14 mouse cellular contexts compared by ENCODE assay signal in the genomic region with DNA sequence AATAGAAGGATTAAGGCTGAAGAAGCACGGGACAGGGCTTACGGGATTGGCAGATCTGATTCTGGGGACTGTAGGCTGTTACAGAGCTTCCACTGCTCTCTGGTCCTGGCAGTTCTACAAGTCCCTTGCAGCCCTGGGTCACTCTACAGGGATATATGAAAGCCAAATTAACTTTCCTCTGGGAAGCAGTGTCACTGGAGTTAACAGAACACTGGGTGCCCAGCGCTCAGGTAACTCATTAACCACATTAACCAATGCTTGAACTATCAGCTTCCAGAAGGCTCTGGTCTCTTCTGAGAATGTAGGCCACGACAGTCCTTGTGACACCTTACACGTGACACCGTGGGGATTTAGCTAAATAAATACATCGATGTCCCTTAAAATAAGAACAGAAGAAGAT. TPM values are rescaled to one million over a fixed set of nuclear protein-coding genes. Genes with fewer than 3 reads are reported as not detected.
DNase-seq lines count a peak whose midpoint lies in the region; ATAC-seq and TF ChIP-seq lines count a peak whose summit lies in the region.
"Had no signal": no experiment of that assay in that cellular context is flagged by ENCODE, and none has a peak within 500 bp of the region (broad histone marks: within the 10 kb centered on the region; RNA-seq: fewer than 3 reads in every experiment).

No protein-coding gene starts in this region.

- no peak for DNase-seq in lung, embryonic 14.5 days
- DNase-seq in lung, adult 18-20 months, result no peak
- DNase-seq in liver, adult 2 months (ENCODE audit: extremely low read depth, low read depth, low spot score), result peak; percentile 99
- no peak for DNase-seq in right cerebral cortex, postnatal 14 days
- no peak for DNase-seq in heart, postnatal 14 days
- DNase-seq in urinary bladder, adult 18-20 months (ENCODE audit: low spot score in 2 of 2), result no peak
- DNase-seq: cerebellum, adult 8-10 months; gastrocnemius, postnatal 10 days had no signal

- intact Hi-C loops in heart, postnatal 14 days (cut with DNase I), result no loop called here

- H3K9me3 ChIP-seq in lung, embryonic 14.5 days (ENCODE audit: low read depth, low read length), result no peaks in the 10 kb centered on the region
- no peaks in the 10 kb centered on the region for H3K9me3 ChIP-seq in kidney, embryonic 15.5 days (replicated peaks)
- H3K9me3 ChIP-seq in stomach, embryonic 15.5 days, result no peaks in the 10 kb centered on the region
- H3K9me3 ChIP-seq: forebrain, embryonic 13.5 days; hindbrain, embryonic 12.5 days; limb, embryonic 12.5 days had no signal

- peak overlapping the region; percentile 72 for H3K27ac ChIP-seq in lung, embryonic 14.5 days (ENCODE audit: low read depth)
- peak overlapping the region; percentile 77 for H3K27ac ChIP-seq in kidney, embryonic 15.5 days
- H3K27ac ChIP-seq in liver, adult 2 months (replicated peaks; ENCODE audit: insufficient read depth, low read depth, low read length), result peak overlapping the region; percentile 99
- peak overlapping the region; percentile 59 for H3K27ac ChIP-seq in stomach, embryonic 15.5 days
- H3K27ac ChIP-seq: forebrain, embryonic 13.5 days; hindbrain, embryonic 12.5 days; limb, embryonic 12.5 days had no signal

- H3K4me1 ChIP-seq in lung, embryonic 14.5 days (ENCODE audit: insufficient read depth), result 0 out of 2 replicates have a peak, but pooled peaks cover 7% of the 10 kb centered on the region
- H3K4me1 ChIP-seq in kidney, embryonic 15.5 days, result peaks cover 15% of the 10 kb centered on the region
- H3K4me1 ChIP-seq in liver, adult 2 months (ENCODE audit: control insufficient read depth, insufficient read depth, low read length), result peaks cover 18% of the 10 kb centered on the region
- 0 out of 2 replicates have a peak, but pooled peaks cover 4% of the 10 kb centered on the region for H3K4me1 ChIP-seq in stomach, embryonic 15.5 days
- H3K4me1 ChIP-seq: forebrain, embryonic 13.5 days; hindbrain, embryonic 12.5 days had no signal

- no peaks in the 10 kb centered on the region for H3K36me3 ChIP-seq in lung, embryonic 14.5 days (ENCODE audit: insufficient read depth)
- no peaks in the 10 kb centered on the region for H3K36me3 ChIP-seq in kidney, embryonic 15.5 days
- no peaks in the 10 kb centered on the region for H3K36me3 ChIP-seq in liver, adult 2 months (ENCODE audit: control insufficient read depth, insufficient read depth, low read length)
- no peaks in the 10 kb centered on the region for H3K36me3 ChIP-seq in stomach, embryonic 15.5 days
- H3K36me3 ChIP-seq: hindbrain, embryonic 12.5 days; limb, embryonic 12.5 days had no signal

- WGBS in lung, embryonic 14.5 days, result 59% methylated on average over 7 of the region's 7 CpGs
- WGBS in kidney, embryonic 15.5 days, result 70% methylated on average over 7 of the region's 7 CpGs
- 30% methylated on average over 7 of the region's 7 CpGs for WGBS in liver, adult 2 months
- 60% methylated on average over 7 of the region's 7 CpGs for WGBS in stomach, embryonic 15.5 days

- no peaks in the 10 kb centered on the region for H3K79me2 ChIP-seq in liver, adult 2 months (ENCODE audit: control insufficient read depth, insufficient read depth, low read length)

- TF ChIP-seq POLR2A in liver, adult 2 months (IDR thresholded peaks at IDR 0.05; ENCODE audit: extremely low read depth, insufficient read depth, low read length), result no peak

- no peak overlapping the region for H3K4me2 ChIP-seq in lung, embryonic 14.5 days
- no peak overlapping the region for H3K4me2 ChIP-seq in kidney, embryonic 15.5 days
- no peak overlapping the region for H3K4me2 ChIP-seq in stomach, embryonic 15.5 days
- H3K4me2 ChIP-seq: forebrain, embryonic 13.5 days; hindbrain, embryonic 12.5 days; limb, embryonic 12.5 days had no signal

- no peak for ATAC-seq in lung, embryonic 14.5 days (ENCODE audit: insufficient read depth)
- ATAC-seq in kidney, embryonic 15.5 days (replicated peaks; ENCODE audit: low FRiP score), result peak; percentile 84
- peak; percentile 61; the same call in 1 of the 2 replicates for ATAC-seq in stomach, embryonic 15.5 days (ENCODE audit: insufficient read depth, low FRiP score, low read depth)
- ATAC-seq: forebrain, embryonic 13.5 days; midbrain, embryonic 16.5 days had no signal

- H3K27me3 ChIP-seq in lung, embryonic 14.5 days (ENCODE audit: insufficient read depth, low read length), result no peaks in the 10 kb centered on the region
- no peaks in the 10 kb centered on the region for H3K27me3 ChIP-seq in kidney, embryonic 15.5 days
- no peaks in the 10 kb centered on the region for H3K27me3 ChIP-seq in liver, adult 2 months (ENCODE audit: control insufficient read depth, insufficient read depth, low read length)
- H3K27me3 ChIP-seq in stomach, embryonic 15.5 days (replicated peaks), result no peaks in the 10 kb centered on the region
- H3K27me3 ChIP-seq: forebrain, embryonic 13.5 days; hindbrain, embryonic 12.5 days; limb, embryonic 12.5 days had no signal

- no peak for TF ChIP-seq CTCF in lung, embryonic 14.5 days (IDR thresholded peaks at IDR 0.05; ENCODE audit: low read depth)
- TF ChIP-seq CTCF in liver, adult 2 months (IDR thresholded peaks at IDR 0.05; ENCODE audit: low read depth, low read length), result no peak

- H3K4me3 ChIP-seq in lung, embryonic 14.5 days (ENCODE audit: low read depth, low read length), result no peak overlapping the region
- H3K4me3 ChIP-seq in kidney, embryonic 15.5 days (replicated peaks), result no peak overlapping the region
- 0 out of 2 replicates have a peak overlapping the region, but pooled peaks have one; percentile 21 for H3K4me3 ChIP-seq in liver, adult 2 months (ENCODE audit: insufficient read depth, low read depth, low read length)
- no peak overlapping the region for H3K4me3 ChIP-seq in stomach, embryonic 15.5 days (replicated peaks)
- H3K4me3 ChIP-seq: forebrain, embryonic 13.5 days; hindbrain, embryonic 12.5 days; limb, embryonic 12.5 days had no signal

- no peak overlapping the region for H3K9ac ChIP-seq in lung, embryonic 14.5 days
- H3K9ac ChIP-seq in kidney, embryonic 15.5 days, result no peak overlapping the region
- peak overlapping the region; percentile 75 for H3K9ac ChIP-seq in liver, adult 2 months (ENCODE audit: low read depth, low read length)
- no peak overlapping the region for H3K9ac ChIP-seq in stomach, embryonic 15.5 days
- H3K9ac ChIP-seq: forebrain, embryonic 13.5 days; hindbrain, embryonic 12.5 days; limb, embryonic 12.5 days had no signal

RNA-seq across cellular contexts. Expression of a gene that starts 57.3 kb away (rescaled TPM):
- polyA plus RNA-seq in lung, embryonic 14.5 days (2014; fragmentation: Nextera tagmentation; extraction: Ambion mirVana), result 53.3 and 56.6 TPM in 2 replicates
- 40.2 and 45.8 TPM in 2 replicates for polyA plus RNA-seq in kidney, embryonic 15.5 days (2015; fragmentation: Nextera tagmentation; extraction: Ambion mirVana)
- 83.8 and 92.7 TPM in 2 replicates for total RNA-seq in liver, adult 2 months (2014; rRNA removed)
- 3.1 and 3.5 TPM in 2 replicates for polyA plus RNA-seq in liver, adult 2 months (2012; rRNA removed)
- polyA plus RNA-seq in stomach, embryonic 15.5 days (2015; fragmentation: Nextera tagmentation; extraction: Ambion mirVana), result 40.0 and 41.7 TPM in 2 replicates
- 10 to 100 TPM; 79.2 to 81.0 TPM for total RNA-seq in heart, postnatal 14 days (2021)
